Mouse (Mus musculus) gastrocnemius, adult 18-20 months (tissue): Measurements from ENCODE around the gene Knop1. TPM values are rescaled to one million over a fixed set of nuclear protein-coding genes. Genes with fewer than 3 reads are reported as not detected.

Source experiments
- DNase-seq: peaks from one replicate; pipeline ENCODE4 v3.0.0; 2021; ENCODE audit warnings: low spot score
- long read RNA-seq, 2 experiments: library from polyadenylated mRNA; stranded (forward); transcript quantifications; one replicate each; pipeline ENCODE4 v2.0.0; 2021
- total RNA-seq, 2 experiments: library from RNA; stranded (reverse); gene quantifications; 2 replicates each; pipeline ENCODE4 v1.2.3; 2021

The Knop1 gene
- 10 to 100 TPM; 25.3 to 25.8 TPM for total RNA-seq
- long read RNA-seq, experiment 1, full-length matches to known transcripts = 58 of 71 reads
- long read RNA-seq, experiment 1, partial matches to known transcripts = 5 of 71 reads
- long read RNA-seq, experiment 1, other reads (novel, unspliced or antisense) = 8 of 71 reads
- long read RNA-seq, experiment 2, full-length matches to known transcripts = 27 of 36 reads
- long read RNA-seq, experiment 2, partial matches to known transcripts = 5 of 36 reads
- long read RNA-seq, experiment 2, other reads (novel, unspliced or antisense) = 4 of 36 reads

DNA sequence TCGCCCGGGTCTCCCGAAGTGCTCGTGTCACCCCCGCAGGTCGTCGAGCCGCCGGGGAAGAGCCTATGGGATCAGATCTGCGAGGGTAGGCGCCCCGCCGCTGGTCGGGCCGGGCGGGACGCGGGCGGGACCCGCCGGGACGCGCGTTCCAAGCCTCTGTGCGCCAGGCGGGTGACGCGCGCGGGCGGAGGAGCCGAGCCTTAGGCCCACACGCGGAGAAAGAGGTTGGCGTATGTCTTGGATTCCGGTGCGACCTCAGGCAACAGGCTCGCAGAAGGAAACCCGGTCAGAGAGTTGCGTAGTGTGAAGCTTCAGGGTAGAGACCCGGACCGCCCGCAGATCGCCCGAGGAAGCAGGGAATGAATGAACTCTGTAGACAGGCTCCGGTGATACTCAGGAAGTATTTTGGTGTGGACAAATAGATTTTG lies at the start of gene Knop1:
TSS of gene Knop1 (minus strand) at position 378 of the 428 bp plus-strand sequence.
- no peak for DNase-seq

DNA sequence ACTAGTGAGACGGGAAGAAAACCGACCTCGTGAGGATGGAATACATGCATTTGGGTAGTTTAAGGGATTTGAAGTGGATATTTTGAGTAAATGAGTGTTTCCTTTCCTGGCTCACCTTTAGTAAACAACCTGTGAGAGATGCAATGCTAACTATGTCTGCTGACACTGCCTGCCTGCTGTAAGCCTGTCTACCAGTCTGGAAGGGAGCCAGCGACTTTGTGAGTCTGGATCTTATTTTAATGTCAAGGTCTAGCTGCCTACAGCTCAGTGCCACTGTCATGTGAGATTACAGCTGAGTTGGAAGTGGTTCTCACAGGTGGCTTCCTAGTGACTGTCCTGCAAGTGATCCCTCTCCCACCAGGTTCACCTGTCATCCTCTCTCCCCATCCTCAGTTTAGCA lies 48.5 kb upstream of the Knop1 start:
- DNase-seq = no peak

DNA sequence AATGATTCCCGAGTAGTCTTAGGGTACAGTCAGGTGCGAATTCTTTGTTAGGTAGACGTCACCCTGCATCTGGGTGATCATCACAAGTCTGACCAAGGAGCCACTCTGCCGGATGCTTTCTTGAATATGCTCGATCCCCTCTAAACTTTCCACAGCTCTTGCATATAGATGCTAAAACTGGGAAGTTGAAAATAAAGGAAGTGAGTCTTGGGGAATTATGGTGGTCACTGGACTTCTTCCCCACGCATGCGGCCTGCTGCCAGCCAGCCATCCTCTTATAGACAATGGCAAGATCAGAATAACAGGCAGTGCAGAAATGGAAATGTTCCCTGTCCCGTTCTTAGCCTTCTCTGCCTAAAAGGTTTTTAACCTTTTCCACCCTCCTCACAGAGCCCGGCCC lies 47.8 kb upstream of the Knop1 start:
- no peak for DNase-seq

- no peak for DNase-seq
Observed at GRCm38 (mm10) chr7:118902944-118903343, 46.9 kb upstream of the Knop1 start.

- DNase-seq = no peak
Observed at GRCm38 (mm10) chr7:118900090-118900489, 44.0 kb upstream of the Knop1 start.

- no peak for DNase-seq
Observed at GRCm38 (mm10) chr7:118898063-118898462, 42.0 kb upstream of the Knop1 start.

DNA sequence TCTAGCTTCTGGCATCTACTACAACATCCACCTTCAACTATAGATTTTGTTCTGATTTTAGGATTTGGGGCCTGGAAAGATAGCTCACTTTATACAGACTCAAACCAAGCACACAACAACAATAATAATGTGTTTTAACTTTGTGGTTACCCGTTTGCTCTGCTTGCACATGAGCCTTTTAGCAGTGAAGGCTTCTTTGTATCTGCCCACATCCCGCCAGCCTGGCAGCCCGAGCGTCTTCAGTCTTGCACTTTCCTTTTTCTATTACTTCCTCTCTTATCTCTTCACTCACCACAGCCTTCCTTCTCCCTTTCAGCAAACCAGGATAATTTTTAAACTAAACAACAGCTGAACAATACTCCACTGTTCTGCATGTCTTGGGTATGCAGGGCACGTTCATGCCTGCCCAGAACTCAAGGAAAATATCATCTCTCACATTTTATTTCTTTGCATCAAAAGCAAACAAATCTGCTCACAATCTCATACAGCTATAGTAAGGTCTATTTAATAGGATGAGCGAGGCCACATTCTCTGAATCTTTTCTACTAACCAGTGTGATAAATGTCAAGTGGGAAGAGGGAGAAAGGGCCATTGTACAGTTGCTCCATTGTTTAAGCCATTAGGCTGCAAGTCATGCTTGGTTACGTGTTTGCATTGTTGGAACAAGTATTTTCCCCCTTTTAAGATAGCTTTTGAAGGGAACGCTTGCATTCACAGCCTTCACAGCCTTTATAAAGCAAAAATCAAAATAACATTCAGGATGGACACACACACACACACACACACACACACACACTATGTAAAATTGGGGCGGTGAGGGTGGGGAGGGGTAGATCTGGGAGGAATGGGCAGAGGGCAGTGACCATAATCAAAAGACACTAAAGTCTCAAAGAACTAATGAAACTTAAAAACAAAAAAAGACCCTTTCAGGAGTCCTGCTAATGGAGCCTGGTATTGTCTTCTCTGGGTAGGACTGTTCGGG lies 39.7 kb upstream of the Knop1 start:
- DNase-seq = no peak

GRCm38 (mm10) chr7:118889046-118889680 lies 33.1 kb upstream of the Knop1 start:
- no peak for DNase-seq

GRCm38 (mm10) chr7:118887303-118888055 lies 31.4 kb upstream of the Knop1 start:
- DNase-seq = no peak

DNA sequence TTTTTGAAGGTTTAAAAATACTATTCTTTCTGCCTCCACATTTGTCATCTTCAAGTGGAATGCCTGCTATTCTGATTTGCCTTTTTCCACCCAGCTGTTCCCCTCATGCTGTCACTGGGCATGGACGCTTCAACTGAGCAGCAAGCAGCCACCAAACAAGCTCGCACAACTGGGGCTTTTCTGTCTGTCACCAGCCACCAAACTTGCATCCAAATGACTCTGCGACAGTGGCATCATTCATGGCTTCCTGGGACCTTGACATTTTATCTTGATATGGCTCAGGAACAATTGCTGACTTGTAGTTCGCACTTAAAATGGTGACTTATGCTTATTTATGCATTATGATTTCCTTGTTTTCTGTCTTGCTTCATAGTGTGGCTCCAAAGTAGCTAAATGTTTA lies 28.9 kb upstream of the Knop1 start:
- no peak for DNase-seq

DNA sequence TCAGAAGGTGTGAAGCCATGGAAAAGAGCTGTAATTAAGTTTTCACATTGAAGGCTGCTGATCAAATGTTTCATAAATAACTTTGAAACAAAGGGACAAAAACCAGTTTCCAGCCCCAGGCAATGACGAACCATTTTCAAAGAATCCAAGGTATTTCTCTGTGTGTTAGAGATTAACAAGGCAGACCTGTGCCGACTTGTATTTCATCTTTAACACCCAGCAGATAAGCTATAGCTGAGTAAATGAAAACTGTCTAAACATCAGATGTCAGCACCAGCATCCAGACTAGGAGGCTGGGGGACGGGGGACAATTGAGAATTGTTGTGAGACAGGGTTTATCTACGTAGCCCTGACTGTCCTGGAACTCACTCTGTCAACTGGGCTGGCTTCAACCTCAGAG lies 27.9 kb upstream of the Knop1 start:
- DNase-seq = no peak

DNA sequence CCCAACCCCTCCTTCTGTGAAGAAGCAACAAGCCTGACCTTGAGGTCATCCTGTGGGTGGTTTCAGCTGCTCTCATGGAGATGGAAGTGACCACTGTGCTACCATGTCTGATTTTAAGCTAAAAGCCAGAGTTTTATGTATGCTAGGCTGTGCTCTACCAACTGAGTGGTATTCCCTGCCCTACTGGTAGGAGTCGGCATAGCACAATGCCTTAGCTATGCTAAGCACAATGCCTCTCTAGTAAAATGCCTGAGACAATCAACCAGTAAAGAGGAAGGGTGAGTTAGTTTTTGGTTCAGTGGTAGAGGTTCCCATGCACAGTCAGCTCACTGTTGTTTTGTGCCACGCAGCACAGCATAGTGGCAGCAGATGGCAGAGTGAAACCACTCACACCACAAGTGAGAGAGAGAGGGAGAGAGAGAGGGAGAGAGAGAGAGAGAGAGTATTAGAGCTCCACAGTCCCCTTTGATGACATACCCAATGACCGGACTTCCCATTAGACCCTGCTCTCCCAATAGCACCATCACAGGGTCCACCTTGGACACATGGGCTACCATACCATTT lies 23.5 kb upstream of the Knop1 start:
- DNase-seq = no peak

DNA sequence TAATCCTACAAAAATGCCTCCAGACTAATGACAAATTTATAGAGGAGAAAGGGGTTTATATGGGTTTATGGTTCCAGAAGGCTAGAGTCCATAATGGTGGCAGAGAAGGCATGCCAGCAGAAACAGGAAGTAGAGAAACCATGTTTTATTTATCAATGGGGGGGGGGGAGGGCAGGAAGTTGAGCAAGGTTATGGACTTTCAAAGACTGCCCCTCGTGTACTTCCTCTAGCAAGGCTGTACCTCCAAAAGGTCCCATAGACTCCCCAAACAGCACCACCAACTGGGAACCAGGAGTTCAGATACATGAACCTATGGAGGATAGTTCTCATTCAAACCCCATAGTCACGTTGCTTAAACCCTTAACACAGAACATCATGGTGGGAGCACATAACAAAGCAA lies 9.3 kb upstream of the Knop1 start:
- no peak for DNase-seq

GRCm38 (mm10) chr7:118858640-118859039 lies 2.6 kb upstream of the Knop1 start:
- no peak for DNase-seq

GRCm38 (mm10) chr7:118855171-118855876 lies 730 bp downstream of the Knop1 start, which contains the start of gene Iqck:
TSS of gene Iqck (plus strand) at chr7:118855752.
- peak; percentile 92 for DNase-seq

- no peak for DNase-seq
Observed at GRCm38 (mm10) chr7:118854606-118855005, 1.4 kb downstream of the Knop1 start.

DNA sequence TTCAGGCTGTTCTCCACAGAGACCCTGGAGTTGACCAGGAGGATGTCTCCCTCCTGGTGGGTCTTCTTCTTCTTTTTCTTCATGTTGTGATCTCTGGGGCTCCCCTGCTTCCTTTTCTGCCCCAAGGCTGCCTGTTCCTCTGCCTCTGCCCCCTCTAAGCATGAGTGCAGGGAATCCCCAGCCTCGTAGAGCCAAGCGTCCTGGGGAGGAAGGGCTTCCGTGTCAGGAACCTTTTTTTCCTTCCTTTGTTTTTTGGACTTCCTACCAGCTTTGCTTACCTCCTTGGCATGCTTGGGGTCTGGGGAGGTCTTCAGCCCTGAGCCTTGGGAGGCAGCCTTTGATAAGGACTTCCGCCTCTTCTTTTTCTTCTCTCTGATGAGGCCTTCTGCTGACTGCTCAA lies 3.4 kb downstream of the Knop1 start:
- DNase-seq = no peak

- no peak for DNase-seq
Observed at GRCm38 (mm10) chr7:118851571-118851970, 4.5 kb downstream of the Knop1 start.

- DNase-seq = peak; percentile 43
Observed at GRCm38 (mm10) chr7:118850676-118851290, 5.3 kb downstream of the Knop1 start.
